Mouse (Mus musculus) lung, adult 2 months (tissue): ENCODE measurements at regions not wholly inside any gene's neighbourhood (a gene's known extent, or its start where the extent isn't known, plus 50 kb on each side); places are given as distances from the start of the nearest gene placed in this dataset.
A peak's percentile ranks its signal among the peaks of the same experiment; 100 is the strongest.

ENCODE experiments used
- DNase-seq: peaks from one replicate; pipeline ENCODE4 v3.0.0; 2022
- H3K4me1 ChIP-seq: fragments of 200-500 bp; 2 replicates; pipeline ENCODE4 v1.6.1; 2011; ENCODE audit warnings: low read length; ENCODE audit not compliant: control insufficient read depth, insufficient read depth
- H3K4me3 ChIP-seq: fragments of 200-500 bp; replicated peaks from 2 replicates; pipeline ENCODE3; 2011; ENCODE audit warnings: low read depth, mild to moderate bottlenecking, control low read depth, low read length; ENCODE audit errors: extremely low read depth
- CTCF ChIP-seq: fragments of 200-500 bp; IDR thresholded peaks from 2 replicates; pipeline ENCODE4 v1.5.1; 2011; ENCODE audit warnings: mild to moderate bottlenecking, low read length, control low read depth; ENCODE audit not compliant: insufficient read depth
- POLR2A ChIP-seq: fragments of 200-500 bp; IDR thresholded peaks from 2 replicates; pipeline ENCODE4 v1.6.1; 2011; ENCODE audit warnings: low read depth, mild to moderate bottlenecking, control low read depth, low read length, borderline replicate concordance; ENCODE audit errors: extremely low read depth
- WGBS: fragments of 180-500 bp; shearing (Covaris S2); methylation state at CpG from one replicate; pipeline ENCODE4 v1.1.7; 2018; 5-methylcytosine and 5-hydroxymethylcytosine counted together

DNA sequence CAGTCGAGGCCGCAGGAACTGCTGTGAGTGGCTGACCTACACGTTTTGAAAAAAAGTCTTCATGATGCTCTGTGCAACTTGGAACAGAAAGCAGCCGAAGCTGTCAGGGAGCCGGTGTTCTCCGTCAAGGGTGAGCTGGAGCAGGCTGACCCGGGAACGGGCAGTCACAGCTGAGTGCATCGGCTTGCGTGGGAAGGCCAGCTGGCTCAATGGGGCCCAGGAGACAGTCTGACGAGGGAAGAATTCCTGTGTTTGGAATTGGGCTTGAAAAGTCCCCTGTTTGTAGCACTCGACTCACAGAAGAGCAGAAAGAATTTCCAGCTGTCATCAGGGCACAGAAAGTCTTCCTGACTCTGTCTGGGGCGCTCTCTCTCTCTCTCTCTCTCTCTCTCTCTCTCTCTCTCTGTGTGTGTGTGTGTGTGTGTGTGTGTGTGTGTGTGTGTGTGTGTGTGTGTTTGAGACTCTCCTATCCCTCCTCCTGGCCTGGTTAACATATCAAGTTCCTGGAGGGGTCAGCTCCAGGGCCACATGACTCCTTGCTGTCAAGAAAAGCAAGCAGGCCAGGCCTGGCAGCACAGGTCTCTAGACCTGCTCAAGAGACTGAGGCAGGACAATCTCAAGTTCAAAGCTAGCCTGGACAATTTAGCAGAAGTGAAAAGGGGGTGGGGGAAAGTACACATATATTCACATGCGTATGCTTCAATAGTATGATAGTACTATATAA, 163.6 kb downstream of the Zfp36l1 start:
- no peak for TF ChIP-seq POLR2A
- Histone ChIP-seq H3K4me1 (peaks cover 18% of the 10 kb centered on the region), H3K4me3 (no peak overlapping the region)
- DNase-seq, result no peak
- WGBS, result 62% methylated on average over 14 of the region's 14 CpGs

- no peak for DNase-seq
- WGBS, result 87% methylated on average over 4 of the region's 4 CpGs
- H3K4me3 ChIP-seq, result no peak overlapping the region
- peaks cover 19% of the 10 kb centered on the region for H3K4me1 ChIP-seq
- TF ChIP-seq CTCF (no peak), POLR2A (no peak)
Observed at GRCm38 (mm10) chr12:79947574-79947973, 165.2 kb downstream of the Zfp36l1 start.

DNA sequence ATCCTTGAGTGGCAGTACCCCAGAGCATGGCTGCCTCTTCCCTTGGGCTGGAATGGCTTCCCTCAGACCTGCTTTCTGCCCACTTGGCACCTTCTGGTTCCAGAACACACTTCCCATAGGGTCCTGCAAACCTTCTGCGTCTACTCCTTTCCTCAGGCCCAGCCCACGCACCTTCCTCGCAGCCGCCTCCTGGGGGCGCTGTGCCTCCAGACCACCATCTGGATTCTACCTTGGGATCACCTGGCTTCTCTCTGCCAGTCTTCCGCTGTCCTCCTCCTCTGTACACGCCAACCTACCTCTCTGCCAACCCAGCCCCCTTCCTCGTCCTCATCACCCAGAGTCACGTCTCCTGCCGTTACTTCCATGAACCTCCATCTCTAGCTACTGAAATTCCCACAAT, 166.0 kb downstream of the Zfp36l1 start:
- no peak for TF ChIP-seq CTCF
- no peak for TF ChIP-seq POLR2A
- Histone ChIP-seq H3K4me1 (peaks cover 22% of the 10 kb centered on the region), H3K4me3 (no peak overlapping the region)
- WGBS, result 93% methylated on average over 10 of the region's 10 CpGs
- no peak for DNase-seq

GRCm38 (mm10) chr12:79945899-79946298, 166.9 kb downstream of the Zfp36l1 start:
- H3K4me1 ChIP-seq, result peaks cover 22% of the 10 kb centered on the region
- H3K4me3 ChIP-seq, result no peak overlapping the region
- WGBS, result 88% methylated on average over 4 of the region's 4 CpGs

GRCm38 (mm10) chr12:79944714-79945493, 167.9 kb downstream of the Zfp36l1 start:
- TF ChIP-seq CTCF (no peak), POLR2A (no peak)
- peak; percentile 49 for DNase-seq
- 23% methylated on average over 6 of the region's 6 CpGs for WGBS
- H3K4me3 ChIP-seq, result no peak overlapping the region
- peaks cover 22% of the 10 kb centered on the region for H3K4me1 ChIP-seq

More at GRCm38 (mm10) chr12:79945899-79946298, 166.9 kb downstream of the Zfp36l1 start:
- TF ChIP-seq POLR2A (no peak), CTCF (no peak)
- no peak for DNase-seq

GRCm38 (mm10) chr12:79944090-79944489, 168.7 kb downstream of the Zfp36l1 start:
- no peak for DNase-seq
- H3K4me3 ChIP-seq, result no peak overlapping the region
- peaks cover 22% of the 10 kb centered on the region for H3K4me1 ChIP-seq
- WGBS, result 78% methylated on average over 10 of the region's 10 CpGs
- no peak for TF ChIP-seq POLR2A
- no peak for TF ChIP-seq CTCF

GRCm38 (mm10) chr12:79942563-79943131, 170.2 kb downstream of the Zfp36l1 start:
- Histone ChIP-seq H3K4me3 (no peak overlapping the region), H3K4me1 (peaks cover 20% of the 10 kb centered on the region)
- TF ChIP-seq CTCF (no peak), POLR2A (no peak)
- DNase-seq, result no peak
- WGBS, result 38% methylated on average over 10 of the region's 10 CpGs

DNA sequence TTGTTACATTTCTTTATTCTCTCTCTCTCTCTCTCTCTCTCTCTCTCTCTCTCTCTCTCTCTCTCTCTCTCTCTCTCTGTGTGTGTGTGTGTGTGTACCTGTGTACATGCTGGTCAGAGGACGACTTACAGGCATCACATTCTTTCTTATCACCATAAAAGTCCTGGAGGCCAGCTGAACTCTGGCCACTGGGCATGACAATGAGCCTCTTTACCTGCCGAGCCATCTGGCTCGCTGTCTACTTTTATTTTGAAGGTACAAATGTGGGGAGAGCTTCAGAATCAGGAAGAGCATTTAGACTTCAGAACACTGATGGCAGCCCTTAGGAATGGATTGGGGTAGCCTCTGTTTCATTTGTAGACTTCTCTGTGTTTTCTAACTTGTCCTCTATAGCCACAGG, 171.0 kb downstream of the Zfp36l1 start:
- Histone ChIP-seq H3K4me1 (peaks cover 24% of the 10 kb centered on the region), H3K4me3 (no peak overlapping the region)
- 70% methylated on average over 3 of the region's 3 CpGs for WGBS
- TF ChIP-seq CTCF, result no peak
- no peak for TF ChIP-seq POLR2A
- no peak for DNase-seq

GRCm38 (mm10) chr12:79939436-79939835, 173.4 kb downstream of the Zfp36l1 start:
- DNase-seq, result no peak
- TF ChIP-seq POLR2A, result no peak
- no peak for TF ChIP-seq CTCF
- WGBS, result 90% methylated on average over 9 of the region's 9 CpGs
- H3K4me1 ChIP-seq, result peaks cover 12% of the 10 kb centered on the region
- H3K4me3 ChIP-seq, result no peak overlapping the region
